Mouse (Mus musculus) midbrain, postnatal 0 days (tissue): ENCODE results near the gene Colca2. TPM values are rescaled to one million over a fixed set of nuclear protein-coding genes. Genes with fewer than 3 reads are reported as not detected.

Experiments used
- ATAC-seq: fragments of 200-750 bp; cut with Nextera tagmentation; 2 replicates; pipeline ENCODE4 v1.8.0; 2017; ENCODE audit warnings: moderate number of reproducible peaks, mild to moderate bottlenecking, moderate TSS enrichment, moderate library complexity; ENCODE audit not compliant: low FRiP score
- DNase-seq: peaks from one replicate; pipeline ENCODE4 v3.0.0-alpha.2; 2015; ENCODE audit warnings: low spot score
- H3K27ac ChIP-seq: fragments of 300-500 bp; sonication (generic); 2 replicates; pipeline ENCODE4 v1.5.1; 2014; ENCODE audit warnings: low read depth, mild to moderate bottlenecking, low read length, mixed read lengths
- H3K27me3 ChIP-seq: fragments of 300-500 bp; sonication (generic); 2 replicates; pipeline ENCODE4 v1.6.1; 2014; ENCODE audit warnings: low read length, control low read depth, mixed read lengths; ENCODE audit not compliant: insufficient read depth
- H3K36me3 ChIP-seq: fragments of 300-500 bp; sonication (generic); 2 replicates; pipeline ENCODE4 v1.6.1; 2014; ENCODE audit warnings: low read length, control low read depth, mixed read lengths; ENCODE audit not compliant: insufficient read depth
- H3K4me1 ChIP-seq: fragments of 300-500 bp; sonication (generic); 2 replicates; pipeline ENCODE4 v1.6.1; 2014; ENCODE audit warnings: mild to moderate bottlenecking, control low read depth, antibody characterized with exemption, low read length, mixed read lengths; ENCODE audit not compliant: insufficient read depth
- H3K4me2 ChIP-seq: fragments of 300-500 bp; sonication (generic); 2 replicates; pipeline ENCODE4 v1.6.1; 2014; ENCODE audit warnings: low read depth, mild to moderate bottlenecking, low read length, mixed read lengths; ENCODE audit not compliant: poor library complexity, severe bottlenecking
- H3K4me3 ChIP-seq: fragments of 300-500 bp; sonication (generic); 2 replicates; pipeline ENCODE4 v1.5.1; 2014; ENCODE audit warnings: low read depth, mild to moderate bottlenecking, low read length, moderate library complexity
- H3K9ac ChIP-seq: fragments of 300-500 bp; sonication (generic); replicated peaks from 2 replicates; pipeline ENCODE4 v1.6.1; 2014; ENCODE audit warnings: mild to moderate bottlenecking, low read length, moderate library complexity, mixed read lengths; ENCODE audit not compliant: poor library complexity, severe bottlenecking
- H3K9me3 ChIP-seq: fragments of 300-500 bp; sonication (generic); 2 replicates; pipeline ENCODE4 v1.6.1; 2016; ENCODE audit warnings: low read length, control low read depth
- CTCF ChIP-seq: IDR thresholded peaks from 2 replicates; pipeline ENCODE4 v1.5.1; 2016; ENCODE audit warnings: antibody characterized with exemption, mild to moderate bottlenecking
- WGBS: fragments of 180-500 bp; shearing (Covaris S2); extraction: QIAGEN DNeasy Blood & Tissue Kit; methylation state at CpG from one replicate; pipeline ENCODE4 v1.1.7; 2014; 5-methylcytosine and 5-hydroxymethylcytosine counted together
- polyA plus RNA-seq: library from polyadenylated mRNA; unstranded; fragments of >200 nt; fragmentation: Nextera tagmentation; extraction: Ambion mirVana; gene quantifications from 2 replicates; pipeline ENCODE4 v1.2.1, GENCODE M21; 2015
- total RNA-seq: library from RNA; depleted of rRNA; stranded (reverse); fragments of >200 nt; gene quantifications from 2 replicates; pipeline ENCODE4 v1.2.3, GENCODE M21; 2014

The Colca2 gene
- total and polyA plus RNA-seq, 2 experiments from 2014 or later = 1.1 TPM; not detected in 1

GRCm38 (mm10) chr9:51305146-51305545, 26.8 kb upstream of the Colca2 start:
- 0 out of 2 replicates have a peak overlapping the region, but pooled peaks have one; percentile 18 for H3K27ac ChIP-seq
- H3K4me1 ChIP-seq = no peaks in the 10 kb centered on the region
- no peak overlapping the region for H3K4me2 ChIP-seq
- ATAC-seq (no peak), DNase-seq (peak; percentile 27)
- 0 out of 2 replicates have a peak overlapping the region, but pooled peaks have one; percentile 19 for H3K9ac ChIP-seq
- no peaks in the 10 kb centered on the region for H3K36me3 ChIP-seq
- TF ChIP-seq CTCF = 0 out of 2 replicates have a peak, but pooled peaks have one; percentile 9
- WGBS = 52% methylated on average over 3 of the region's 3 CpGs
- H3K27me3 ChIP-seq = no peaks in the 10 kb centered on the region
- no peak overlapping the region for H3K4me3 ChIP-seq
- H3K9me3 ChIP-seq = no peaks in the 10 kb centered on the region

- H3K27me3 ChIP-seq = no peaks in the 10 kb centered on the region
- no peaks in the 10 kb centered on the region for H3K4me1 ChIP-seq
- TF ChIP-seq CTCF = no peak
- H3K36me3 ChIP-seq = no peaks in the 10 kb centered on the region
- ATAC-seq (no peak), DNase-seq (no peak)
- H3K9ac ChIP-seq = no peak overlapping the region
- no peak overlapping the region for H3K27ac ChIP-seq
- no peak overlapping the region for H3K4me3 ChIP-seq
- H3K4me2 ChIP-seq = no peak overlapping the region
- no peaks in the 10 kb centered on the region for H3K9me3 ChIP-seq
- 79% methylated on average over 5 of the region's 5 CpGs for WGBS
Measured at GRCm38 (mm10) chr9:51303980-51304379, 25.6 kb upstream of the Colca2 start.

GRCm38 (mm10) chr9:51293541-51293940, 15.2 kb upstream of the Colca2 start:
- Histone ChIP-seq H3K9ac (no peak overlapping the region), H3K27ac (no peak overlapping the region), H3K9me3 (no peaks in the 10 kb centered on the region), H3K27me3 (no peaks in the 10 kb centered on the region), H3K4me1 (no peaks in the 10 kb centered on the region), H3K4me2 (no peak overlapping the region), H3K4me3 (no peak overlapping the region), H3K36me3 (no peaks in the 10 kb centered on the region)
- no peak for TF ChIP-seq CTCF
- 83% methylated on average over 8 of the region's 8 CpGs for WGBS
- no peak for ATAC-seq
- DNase-seq = no peak

GRCm38 (mm10) chr9:51292674-51293073, 14.3 kb upstream of the Colca2 start:
- TF ChIP-seq CTCF = peak; percentile 96
- 0 out of 2 replicates have a peak, but pooled peaks have one; percentile 31 for ATAC-seq
- Histone ChIP-seq H3K36me3 (no peaks in the 10 kb centered on the region), H3K4me1 (no peaks in the 10 kb centered on the region), H3K9me3 (no peaks in the 10 kb centered on the region), H3K9ac (no peak overlapping the region), H3K27me3 (no peaks in the 10 kb centered on the region), H3K27ac (no peak overlapping the region), H3K4me3 (no peak overlapping the region), H3K4me2 (no peak overlapping the region)
- WGBS = 33% methylated on average over 4 of the region's 4 CpGs
- DNase-seq = peak; percentile 95

- Histone ChIP-seq H3K27ac (no peak overlapping the region), H3K4me2 (no peak overlapping the region), H3K4me3 (no peak overlapping the region), H3K27me3 (no peaks in the 10 kb centered on the region), H3K4me1 (no peaks in the 10 kb centered on the region), H3K9ac (no peak overlapping the region), H3K36me3 (no peaks in the 10 kb centered on the region), H3K9me3 (no peaks in the 10 kb centered on the region)
- no peak for DNase-seq
- no peak for TF ChIP-seq CTCF
- ATAC-seq = no peak
- 77% methylated on average over 4 of the region's 4 CpGs for WGBS
Measured at GRCm38 (mm10) chr9:51290980-51291379, 12.6 kb upstream of the Colca2 start.

- WGBS = 62% methylated on average over 2 of the region's 2 CpGs
- no peaks in the 10 kb centered on the region for H3K36me3 ChIP-seq
- H3K27ac ChIP-seq = no peak overlapping the region
- no peak overlapping the region for H3K4me2 ChIP-seq
- no peak for ATAC-seq
- H3K9me3 ChIP-seq = no peaks in the 10 kb centered on the region
- no peaks in the 10 kb centered on the region for H3K4me1 ChIP-seq
- no peak for DNase-seq
- H3K27me3 ChIP-seq = no peaks in the 10 kb centered on the region
- no peak overlapping the region for H3K9ac ChIP-seq
- no peak for TF ChIP-seq CTCF
- H3K4me3 ChIP-seq = no peak overlapping the region
Measured at GRCm38 (mm10) chr9:51286079-51286478, 7.7 kb upstream of the Colca2 start.
